Mouse (Mus musculus): Measurements from ENCODE around the gene Thada. TPM values are rescaled to one million over a fixed set of nuclear protein-coding genes. Genes with fewer than 3 reads are reported as not detected.

The Thada gene
- total RNA-seq, 2 experiments from 2014 or later = 11.6 to 14.9 TPM

- DNase-seq (ENCODE audit: low spot score in 2 of 2) = no peak
Measured at GRCm38 (mm10) chr17:84376882-84377281, 89.1 kb downstream of the Thada start.

GRCm38 (mm10) chr17:84372411-84373045 is 93.5 kb downstream of the Thada start:
- no peak for DNase-seq (ENCODE audit: low spot score in 2 of 2)

- DNase-seq (ENCODE audit: low spot score in 2 of 2) = no peak
Measured at GRCm38 (mm10) chr17:84370385-84370784, 95.6 kb downstream of the Thada start.

- no peak for DNase-seq (ENCODE audit: low spot score in 2 of 2)
Measured at GRCm38 (mm10) chr17:84369769-84370168, 96.2 kb downstream of the Thada start.

GRCm38 (mm10) chr17:84368213-84369014 is 97.6 kb downstream of the Thada start:
- DNase-seq (ENCODE audit: low spot score in 2 of 2) = no peak

GRCm38 (mm10) chr17:84367663-84368062 is 98.3 kb downstream of the Thada start:
- DNase-seq (ENCODE audit: low spot score in 2 of 2) = no peak

- no peak for DNase-seq (ENCODE audit: low spot score in 2 of 2)
Measured at GRCm38 (mm10) chr17:84365791-84366301, 100.2 kb downstream of the Thada start.

GRCm38 (mm10) chr17:84365006-84365716 is 100.8 kb downstream of the Thada start:
- DNase-seq (ENCODE audit: low spot score in 2 of 2) = no peak

- DNase-seq (ENCODE audit: low spot score in 2 of 2) = no peak
Measured at GRCm38 (mm10) chr17:84363444-84363843, 102.6 kb downstream of the Thada start.

- DNase-seq (ENCODE audit: low spot score in 2 of 2) = no peak
Measured at GRCm38 (mm10) chr17:84362581-84363286, 103.3 kb downstream of the Thada start.

GRCm38 (mm10) chr17:84361006-84361405 is 105.0 kb downstream of the Thada start:
- DNase-seq (ENCODE audit: low spot score in 2 of 2) = no peak

GRCm38 (mm10) chr17:84359810-84360209 is 106.2 kb downstream of the Thada start:
- DNase-seq (ENCODE audit: low spot score in 2 of 2) = no peak

- DNase-seq (ENCODE audit: low spot score in 2 of 2) = no peak
Measured at GRCm38 (mm10) chr17:84358951-84359644, 106.9 kb downstream of the Thada start.

GRCm38 (mm10) chr17:84357776-84358175 is 108.2 kb downstream of the Thada start:
- no peak for DNase-seq (ENCODE audit: low spot score in 2 of 2)

- DNase-seq (ENCODE audit: low spot score in 2 of 2) = no peak
Measured at GRCm38 (mm10) chr17:84356056-84356887, 109.7 kb downstream of the Thada start.

GRCm38 (mm10) chr17:84355006-84355405 is 111.0 kb downstream of the Thada start:
- no peak for DNase-seq (ENCODE audit: low spot score in 2 of 2)

- no peak for DNase-seq (ENCODE audit: low spot score in 2 of 2)
Measured at GRCm38 (mm10) chr17:84353902-84354311, 112.1 kb downstream of the Thada start.

GRCm38 (mm10) chr17:84353224-84353901 is 112.6 kb downstream of the Thada start:
- DNase-seq (ENCODE audit: low spot score in 2 of 2) = no peak

GRCm38 (mm10) chr17:84352790-84353154 is 113.2 kb downstream of the Thada start:
- DNase-seq (ENCODE audit: low spot score in 2 of 2) = no peak
